Mouse (Mus musculus) G1E (cell line): ENCODE measurements around the gene Nipsnap3b.

Experiments
- CTCF ChIP-seq: IDR thresholded peaks from 2 replicates; pipeline ENCODE4 v1.5.1; 2012; ENCODE audit warnings: low read depth, low read length, inconsistent platforms, mixed read lengths
- GATA1 ChIP-seq: IDR thresholded peaks from 2 replicates; pipeline ENCODE4 v1.6.1; 2012; ENCODE audit warnings: borderline replicate concordance, low read length, inconsistent platforms, mixed read lengths
- POLR2AphosphoS5 ChIP-seq: IDR thresholded peaks from 2 replicates; pipeline ENCODE4 v1.6.1; 2012; ENCODE audit warnings: low read depth, low read length, inconsistent platforms; ENCODE audit not compliant: insufficient replicate concordance
- TAL1 ChIP-seq: conservative IDR thresholded peaks from 2 replicates; pipeline ENCODE4 v1.6.1; 2012; ENCODE audit warnings: low read depth, low read length, inconsistent platforms, mixed read lengths

DNA sequence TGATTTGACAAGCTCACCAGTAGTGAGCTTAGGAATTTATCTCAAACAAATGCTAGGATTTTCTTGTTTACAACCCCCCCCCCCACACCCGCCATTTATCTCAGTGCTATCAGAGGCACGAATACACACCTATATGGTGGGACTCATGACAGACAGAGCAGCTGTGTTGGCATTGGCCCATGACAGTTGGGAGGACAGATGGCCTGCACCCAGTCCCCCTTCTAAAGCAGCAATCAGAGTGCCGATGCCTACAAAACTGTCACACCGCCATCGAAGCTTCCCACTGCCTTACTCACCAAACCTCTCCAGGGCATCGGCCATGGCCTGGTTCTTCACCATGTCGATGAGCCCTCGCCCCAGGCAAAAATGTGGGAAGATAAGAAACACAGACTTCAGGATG, 32.1 kb downstream of the Nipsnap3b start:
- TF ChIP-seq CTCF (no peak), POLR2AphosphoS5 (no peak), GATA1 (no peak), TAL1 (no peak)
